Mouse (Mus musculus): ENCODE results near the gene Pradc1.

Gene Pradc1

DNA sequence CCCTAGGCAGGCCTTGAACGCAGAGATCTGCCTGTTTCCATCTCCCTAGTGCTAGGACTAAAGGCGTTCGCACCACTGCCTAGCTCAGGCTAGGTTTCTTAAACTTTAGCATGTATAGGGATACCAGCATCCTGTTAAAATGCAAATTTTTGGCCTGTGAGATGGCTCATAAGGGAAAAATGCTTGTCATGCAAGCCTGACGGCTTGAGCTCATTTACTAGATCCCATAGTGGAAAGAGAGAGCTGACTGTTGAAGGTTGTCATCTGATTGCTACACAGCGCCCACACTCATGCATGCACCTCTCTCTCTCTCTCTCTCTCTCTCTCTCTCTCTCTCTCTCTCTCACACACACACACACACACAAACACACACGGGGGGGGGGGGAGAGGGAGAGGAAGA, 15.1 kb downstream of the Pradc1 start:
- peaks cover 1% of the 10 kb centered on the region; the same call in 1 of the 2 replicates for H3K36me3 ChIP-seq (ENCODE audit: control insufficient read depth, insufficient read depth, low read length, poor library complexity, severe bottlenecking)
- no peak for DNase-seq (ENCODE audit: low read depth, low spot score)

DNA sequence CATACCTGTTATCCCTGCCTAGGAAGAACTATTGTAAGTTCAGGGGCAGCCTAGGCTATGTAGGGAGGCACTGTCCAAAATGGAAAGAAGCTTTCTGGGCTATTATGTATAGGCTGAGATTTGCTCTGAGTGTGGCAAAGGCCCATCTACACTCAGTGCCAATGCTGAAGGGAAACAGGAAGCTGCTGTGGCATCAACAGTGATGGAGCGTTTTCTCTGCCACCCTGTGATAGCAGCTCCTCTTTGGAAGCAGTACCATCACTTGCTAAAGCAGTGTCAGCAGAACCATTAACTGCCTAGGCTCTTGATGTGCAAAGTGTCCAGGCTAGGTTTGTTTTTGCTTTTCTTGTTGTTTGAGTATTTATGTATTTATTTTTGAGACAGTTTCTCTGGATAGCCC, 15.6 kb downstream of the Pradc1 start:
- H3K27me3 ChIP-seq (ENCODE audit: control insufficient read depth, insufficient read depth, low read length, poor library complexity, severe bottlenecking), result no peaks in the 10 kb centered on the region
- DNase-seq (ENCODE audit: low read depth, low spot score), result no peak
- H3K36me3 ChIP-seq (ENCODE audit: control insufficient read depth, insufficient read depth, low read length, poor library complexity, severe bottlenecking), result peaks cover 1% of the 10 kb centered on the region; the same call in 1 of the 2 replicates

More for the DNA sequence above, 15.1 kb downstream of the Pradc1 start:
- no peaks in the 10 kb centered on the region for H3K27me3 ChIP-seq (ENCODE audit: control insufficient read depth, insufficient read depth, low read length, poor library complexity, severe bottlenecking)

DNA sequence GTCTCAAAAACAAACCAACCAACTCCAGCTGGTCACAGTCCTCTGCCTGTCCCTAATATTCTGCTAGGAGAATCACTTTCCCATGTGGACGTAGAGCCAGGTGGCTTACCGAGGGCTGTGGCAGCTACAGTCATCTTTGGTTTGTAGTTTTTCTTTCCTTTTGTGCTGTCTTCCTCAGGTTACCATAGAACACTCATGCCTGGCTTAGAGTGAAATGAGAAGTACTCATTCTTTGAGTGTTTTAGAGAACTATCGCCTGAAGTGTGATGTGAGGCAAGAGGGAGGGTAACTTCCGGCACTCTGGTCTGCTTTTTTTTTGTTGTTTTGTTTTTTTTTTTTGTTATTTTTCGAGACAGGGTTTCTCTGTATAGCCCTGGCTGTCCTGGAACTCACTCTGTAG, 17.9 kb downstream of the Pradc1 start:
- peak; percentile 27 for DNase-seq (ENCODE audit: low read depth, low spot score)
- Histone ChIP-seq H3K27me3 (ENCODE audit: control insufficient read depth, insufficient read depth, low read length, poor library complexity, severe bottlenecking) (no peaks in the 10 kb centered on the region), H3K36me3 (ENCODE audit: control insufficient read depth, insufficient read depth, low read length, poor library complexity, severe bottlenecking) (0 out of 2 replicates have a peak, but pooled peaks cover 1% of the 10 kb centered on the region)

DNA sequence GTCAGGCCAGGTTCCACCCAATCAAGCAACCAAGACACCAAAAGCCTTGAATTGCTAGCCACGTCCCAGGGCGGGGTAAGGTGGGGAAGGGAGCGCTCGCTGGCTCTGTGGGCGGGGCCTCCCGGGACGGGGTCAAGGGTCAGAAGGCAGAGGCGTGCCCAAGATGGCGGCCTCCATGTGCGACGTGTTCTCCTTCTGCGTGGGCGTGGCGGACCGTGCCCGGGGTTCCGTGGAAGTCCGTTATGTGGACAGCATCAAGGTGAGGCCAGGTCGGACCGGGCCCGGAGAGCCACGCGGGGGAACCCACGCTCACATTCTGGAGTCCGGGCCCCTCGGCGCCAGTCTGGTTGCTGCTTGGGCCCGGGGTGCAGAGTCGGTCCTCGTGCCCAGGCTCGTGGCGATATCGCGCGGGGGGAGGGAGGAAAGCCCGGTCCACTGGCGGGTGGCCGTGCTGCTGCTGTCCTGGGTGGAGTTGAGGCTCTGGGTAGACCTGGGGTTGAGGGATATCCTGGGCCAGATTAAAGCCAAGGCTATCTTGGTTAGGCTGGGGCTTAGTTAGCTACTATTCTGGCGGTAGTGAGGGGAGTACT, 19.8 kb downstream of the Pradc1 start, which contains the start of gene Smyd5:
Smyd5 (plus strand) TSS at position 148 of the 590 bp plus-strand sequence.
- Histone ChIP-seq H3K36me3 (ENCODE audit: control insufficient read depth, insufficient read depth, low read length, poor library complexity, severe bottlenecking) (no peaks in the 10 kb centered on the region), H3K27me3 (ENCODE audit: control insufficient read depth, insufficient read depth, low read length, poor library complexity, severe bottlenecking) (no peaks in the 10 kb centered on the region)
- DNase-seq (ENCODE audit: low read depth, low spot score), result peak; percentile 86

DNA sequence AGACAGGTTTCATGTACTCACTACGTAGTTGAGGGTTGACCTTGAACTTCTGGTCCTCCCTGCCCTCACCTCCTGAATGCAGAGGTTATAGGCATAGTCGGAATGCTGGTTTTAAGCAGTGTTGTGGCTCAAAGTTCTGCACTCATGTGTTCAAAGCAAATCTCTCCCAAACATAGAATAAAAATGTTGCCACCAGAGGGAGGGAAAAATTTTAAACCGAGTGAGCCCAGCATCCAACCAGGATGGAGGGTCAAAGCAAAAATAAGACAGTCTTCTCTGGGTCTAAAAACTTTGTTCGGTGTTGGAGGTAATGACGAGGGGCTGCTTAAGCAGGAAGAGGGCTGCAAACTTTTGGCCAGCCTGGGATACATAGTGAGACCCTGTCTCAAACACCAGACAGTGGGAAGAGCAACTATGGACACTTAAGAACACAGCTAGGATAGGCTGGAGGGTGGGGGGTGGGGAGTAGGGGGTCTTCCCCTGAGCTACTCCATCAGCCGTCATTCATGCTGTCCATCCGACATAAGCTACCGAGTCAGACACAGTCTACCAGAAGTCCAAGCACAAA, 20.4 kb downstream of the Pradc1 start:
- Histone ChIP-seq H3K27me3 (ENCODE audit: control insufficient read depth, insufficient read depth, low read length, poor library complexity, severe bottlenecking) (no peaks in the 10 kb centered on the region), H3K36me3 (ENCODE audit: control insufficient read depth, insufficient read depth, low read length, poor library complexity, severe bottlenecking) (no peaks in the 10 kb centered on the region)
- no peak for DNase-seq (ENCODE audit: low read depth, low spot score)

DNA sequence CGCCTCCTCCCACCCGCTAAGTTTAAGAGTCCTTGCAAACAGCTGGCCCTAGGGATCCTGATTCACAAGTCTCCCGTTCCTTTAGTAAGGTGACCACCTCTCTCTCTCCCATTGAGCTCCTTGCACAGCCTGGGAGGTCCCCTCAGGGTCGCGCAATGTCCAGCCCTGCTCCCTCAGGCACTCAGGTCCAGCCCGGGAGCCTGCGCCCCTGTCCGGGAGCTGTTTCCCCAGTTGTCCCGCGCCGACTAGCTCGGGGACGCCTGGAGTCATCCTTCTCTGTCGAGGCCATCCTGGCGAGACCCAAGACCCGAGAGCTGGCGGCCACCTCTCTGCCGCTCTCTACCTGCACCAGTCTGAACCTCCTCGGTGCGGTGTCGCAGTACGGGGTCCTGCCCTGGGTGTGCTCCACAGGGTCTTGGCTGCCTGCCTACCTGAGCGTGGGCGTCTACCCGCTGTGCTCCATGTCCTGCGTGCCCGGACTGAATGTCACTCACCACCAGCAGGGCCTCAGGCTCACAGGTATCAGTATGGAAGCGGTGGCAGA, 27.9 kb downstream of the Pradc1 start, which contains the start of gene Noto:
Noto (plus strand) TSS at position 51 of the 544 bp plus-strand sequence.
- Histone ChIP-seq H3K27me3 (ENCODE audit: control insufficient read depth, insufficient read depth, low read length, poor library complexity, severe bottlenecking) (no peaks in the 10 kb centered on the region), H3K36me3 (ENCODE audit: control insufficient read depth, insufficient read depth, low read length, poor library complexity, severe bottlenecking) (no peaks in the 10 kb centered on the region)
- no peak for DNase-seq (ENCODE audit: low read depth, low spot score)

DNA sequence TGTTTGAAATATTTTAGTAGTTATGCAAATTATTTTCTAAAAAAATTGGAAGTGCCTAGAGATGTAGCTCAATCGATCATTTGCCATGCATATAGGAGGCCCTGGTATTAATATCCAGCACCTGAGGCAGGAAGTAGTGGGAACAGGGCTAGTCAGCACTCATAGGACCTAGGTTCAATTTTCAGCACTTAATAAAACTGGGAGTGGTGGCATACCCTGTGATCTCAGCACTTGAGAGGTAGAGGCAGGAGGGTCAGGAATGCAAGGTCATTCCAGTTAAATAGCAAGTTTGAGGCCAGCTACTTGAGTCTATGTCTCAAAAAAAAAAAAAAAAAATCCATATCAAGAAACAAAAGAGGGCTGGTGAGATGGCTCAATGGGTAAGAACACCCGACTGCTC, 32.6 kb downstream of the Pradc1 start:
- no peak for DNase-seq (ENCODE audit: low read depth, low spot score)
- no peaks in the 10 kb centered on the region for H3K27me3 ChIP-seq (ENCODE audit: control insufficient read depth, insufficient read depth, low read length, poor library complexity, severe bottlenecking)
- no peaks in the 10 kb centered on the region for H3K36me3 ChIP-seq (ENCODE audit: control insufficient read depth, insufficient read depth, low read length, poor library complexity, severe bottlenecking)

DNA sequence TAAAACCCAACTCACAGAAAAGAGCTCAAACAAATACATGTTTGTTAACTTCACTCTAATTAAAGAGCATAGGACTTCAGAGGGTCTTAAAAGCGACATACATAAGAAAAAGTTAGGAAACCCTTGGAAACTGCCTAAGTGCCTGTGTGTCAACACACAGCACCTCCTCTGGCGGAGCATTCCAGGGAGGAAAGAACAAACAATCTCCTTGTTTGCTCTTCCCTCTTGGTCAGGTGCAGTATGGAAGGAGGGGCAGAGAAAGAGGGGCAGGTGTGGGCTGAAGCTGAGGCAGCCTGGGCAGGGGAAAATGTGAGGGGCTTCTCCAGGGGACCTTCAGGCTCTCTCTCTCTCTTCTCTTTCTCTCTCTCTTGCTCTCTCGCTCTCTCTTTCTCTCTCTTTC, 35.9 kb downstream of the Pradc1 start:
- no peaks in the 10 kb centered on the region for H3K36me3 ChIP-seq (ENCODE audit: control insufficient read depth, insufficient read depth, low read length, poor library complexity, severe bottlenecking)
- no peaks in the 10 kb centered on the region for H3K27me3 ChIP-seq (ENCODE audit: control insufficient read depth, insufficient read depth, low read length, poor library complexity, severe bottlenecking)
- no peak for DNase-seq (ENCODE audit: low read depth, low spot score)

DNA sequence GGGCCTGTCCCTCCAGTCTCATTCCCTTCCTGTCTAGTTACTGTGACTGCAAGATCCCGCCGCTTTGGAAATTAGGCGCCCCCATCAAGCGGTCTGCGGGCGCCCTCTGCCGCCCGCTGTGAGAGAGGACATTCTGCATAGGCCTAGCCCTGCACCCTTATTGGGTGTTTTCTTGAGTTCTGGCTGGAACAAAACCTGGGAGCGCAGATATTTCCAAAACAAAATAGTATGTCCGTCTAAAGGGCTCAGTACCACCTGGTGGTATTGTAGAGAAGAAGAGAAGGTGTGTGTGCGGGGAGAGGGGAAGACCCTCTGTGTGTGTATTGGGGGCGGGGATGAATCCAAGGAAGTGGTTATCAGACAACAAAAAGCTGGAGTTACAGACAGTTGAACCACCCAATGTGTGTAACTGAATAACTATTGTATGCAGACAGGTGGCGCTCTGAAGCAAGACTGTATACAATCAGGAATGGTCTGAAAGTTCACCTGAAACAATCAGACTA, 40.9 kb downstream of the Pradc1 start:
- no peaks in the 10 kb centered on the region for H3K36me3 ChIP-seq (ENCODE audit: control insufficient read depth, insufficient read depth, low read length, poor library complexity, severe bottlenecking)
- DNase-seq (ENCODE audit: low read depth, low spot score), result peak; percentile 46

DNA sequence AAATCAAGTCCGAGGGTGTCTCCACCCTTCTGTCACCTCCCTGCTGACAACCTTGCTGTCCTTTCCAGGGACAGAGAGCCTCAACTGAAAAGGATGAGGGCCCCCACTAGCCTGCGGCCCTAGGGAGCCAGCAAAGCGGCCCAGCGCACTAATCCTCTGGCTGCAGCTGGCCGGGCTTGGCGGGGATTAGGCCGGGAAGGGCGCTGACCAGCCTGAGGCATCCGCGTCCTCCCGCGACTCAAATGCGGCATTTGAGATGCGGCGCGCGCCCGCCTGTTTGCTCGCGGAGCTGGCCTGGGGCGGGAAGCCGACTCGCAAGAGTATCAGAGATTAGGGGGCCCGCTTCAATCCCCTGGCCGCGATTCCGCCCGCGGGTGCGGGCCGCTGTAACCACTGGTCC, 42.8 kb downstream of the Pradc1 start:
- no peaks in the 10 kb centered on the region for H3K27me3 ChIP-seq (ENCODE audit: control insufficient read depth, insufficient read depth, low read length, poor library complexity, severe bottlenecking)
- H3K36me3 ChIP-seq (ENCODE audit: control insufficient read depth, insufficient read depth, low read length, poor library complexity, severe bottlenecking), result no peaks in the 10 kb centered on the region
- DNase-seq (ENCODE audit: low read depth, low spot score), result no peak

More for the DNA sequence above, 40.9 kb downstream of the Pradc1 start:
- no peaks in the 10 kb centered on the region for H3K27me3 ChIP-seq (ENCODE audit: control insufficient read depth, insufficient read depth, low read length, poor library complexity, severe bottlenecking)

DNA sequence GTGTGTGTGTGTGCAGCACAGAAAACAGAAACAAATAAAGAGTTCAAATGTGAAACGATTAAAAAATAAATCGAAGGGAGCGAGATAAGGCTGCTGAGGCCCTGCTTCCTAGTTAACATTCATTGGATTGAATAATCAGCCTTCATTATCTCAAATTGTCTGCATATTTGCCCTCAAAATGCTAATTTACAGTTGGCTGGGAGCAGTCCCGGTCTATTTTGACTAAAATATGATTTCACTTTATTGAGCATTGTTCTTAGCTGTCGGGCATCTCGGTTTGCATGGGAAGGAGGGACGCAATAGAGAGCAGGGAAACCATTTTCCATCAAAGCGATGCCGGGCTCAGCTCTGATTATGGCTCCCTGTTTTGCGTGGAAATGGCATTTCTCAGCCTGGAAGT, 48.7 kb downstream of the Pradc1 start:
- H3K36me3 ChIP-seq (ENCODE audit: control insufficient read depth, insufficient read depth, low read length, poor library complexity, severe bottlenecking), result no peaks in the 10 kb centered on the region
- no peak for DNase-seq (ENCODE audit: low read depth, low spot score)
- H3K27me3 ChIP-seq (ENCODE audit: control insufficient read depth, insufficient read depth, low read length, poor library complexity, severe bottlenecking), result no peaks in the 10 kb centered on the region

DNA sequence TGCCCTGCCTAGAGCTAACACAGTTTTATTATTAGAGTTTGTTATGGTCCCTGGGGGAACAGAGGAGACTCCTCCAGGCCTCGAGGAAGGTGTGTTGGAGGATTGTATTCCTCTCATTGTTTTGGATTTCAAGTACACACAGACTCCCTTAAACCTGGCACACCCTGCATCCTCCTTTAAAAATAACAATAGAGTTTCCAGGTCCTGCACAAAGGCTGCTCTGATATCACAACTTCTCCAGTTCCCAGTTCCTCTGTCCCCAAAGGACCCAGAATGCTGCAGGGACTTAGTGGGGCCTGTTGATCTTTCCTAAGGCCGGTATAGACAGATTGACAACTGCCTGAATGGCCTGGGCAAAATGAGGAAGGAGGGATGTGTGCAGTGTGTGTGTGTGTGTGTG, 49.2 kb downstream of the Pradc1 start:
- DNase-seq (ENCODE audit: low read depth, low spot score), result no peak

DNA sequence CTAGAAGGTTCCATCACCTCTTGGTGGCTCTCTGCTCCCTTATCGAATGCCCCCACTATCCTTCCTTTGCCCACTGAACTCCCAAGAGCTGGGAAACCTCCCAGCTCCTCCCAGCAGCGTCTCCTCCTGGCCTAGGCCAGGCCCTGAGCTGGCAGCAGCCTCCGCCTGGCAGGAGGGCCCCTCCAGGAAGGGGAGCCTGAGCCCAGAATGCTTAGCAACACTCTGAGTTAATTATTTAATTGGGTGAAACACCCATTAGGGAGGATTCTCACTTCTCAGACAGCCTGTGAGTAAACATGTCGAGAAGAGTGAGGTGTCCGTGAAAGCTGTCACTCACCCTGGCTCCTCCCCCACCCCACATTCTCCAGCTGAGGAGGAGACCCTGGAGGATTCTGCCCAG, 52.1 kb downstream of the Pradc1 start:
- Histone ChIP-seq H3K36me3 (ENCODE audit: control insufficient read depth, insufficient read depth, low read length, poor library complexity, severe bottlenecking) (no peaks in the 10 kb centered on the region), H3K27me3 (ENCODE audit: control insufficient read depth, insufficient read depth, low read length, poor library complexity, severe bottlenecking) (no peaks in the 10 kb centered on the region)
- DNase-seq (ENCODE audit: low read depth, low spot score), result no peak

More for the DNA sequence above, 49.2 kb downstream of the Pradc1 start:
- Histone ChIP-seq H3K27me3 (ENCODE audit: control insufficient read depth, insufficient read depth, low read length, poor library complexity, severe bottlenecking) (no peaks in the 10 kb centered on the region), H3K36me3 (ENCODE audit: control insufficient read depth, insufficient read depth, low read length, poor library complexity, severe bottlenecking) (no peaks in the 10 kb centered on the region)

DNA sequence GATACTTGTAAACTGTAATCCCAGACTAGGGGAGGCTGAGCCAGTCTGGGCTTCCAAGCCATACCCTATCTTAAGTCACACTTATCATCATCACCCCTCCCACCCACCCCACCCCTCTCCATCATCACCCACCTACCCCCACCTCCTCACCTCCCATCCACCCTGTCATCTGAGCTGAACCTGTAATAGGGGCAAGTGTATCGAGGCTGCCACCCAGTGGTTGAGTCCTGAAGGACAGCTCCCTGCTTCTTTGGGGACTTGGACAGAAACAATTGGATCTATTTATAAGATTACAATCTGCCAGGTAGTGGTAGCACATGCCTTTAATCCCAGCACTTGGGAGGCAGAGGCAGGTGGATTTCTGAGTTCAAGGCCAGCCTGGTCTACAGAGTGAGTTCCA, 54.6 kb downstream of the Pradc1 start:
- Histone ChIP-seq H3K36me3 (ENCODE audit: control insufficient read depth, insufficient read depth, low read length, poor library complexity, severe bottlenecking) (no peaks in the 10 kb centered on the region), H3K27me3 (ENCODE audit: control insufficient read depth, insufficient read depth, low read length, poor library complexity, severe bottlenecking) (no peaks in the 10 kb centered on the region)
- DNase-seq (ENCODE audit: low read depth, low spot score), result peak; percentile 61
